In the genomic region with DNA sequence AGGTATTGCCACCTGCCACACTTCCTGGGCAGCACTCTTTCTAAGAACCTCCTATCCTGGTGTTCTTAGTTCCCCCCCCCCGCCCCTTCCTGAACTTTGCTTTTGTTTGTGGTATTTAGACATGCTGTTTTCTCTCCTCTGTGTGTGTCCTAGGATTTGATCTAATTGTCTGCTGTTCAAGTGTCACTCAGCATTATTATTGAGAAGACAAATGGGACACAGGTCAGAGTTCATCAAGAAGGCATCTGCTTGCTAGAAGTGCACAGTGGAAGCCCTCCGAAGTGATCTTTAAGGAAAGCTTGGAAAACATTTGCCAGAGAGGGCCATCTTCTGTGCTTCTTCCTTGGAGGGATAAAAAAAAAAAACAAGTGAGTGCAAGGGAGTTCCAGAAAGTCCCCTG, we compare ENCODE assay signal across 14 mouse cellular contexts. TPM values are rescaled to one million over a fixed set of nuclear protein-coding genes. Genes with fewer than 3 reads are reported as not detected.
DNase-seq lines count a peak whose midpoint lies in the region; ATAC-seq lines count a peak whose summit lies in the region.
"Had no signal": no experiment of that assay in that cellular context is flagged by ENCODE, and none has a peak within 500 bp of the region (broad histone marks: within the 10 kb centered on the region; RNA-seq: fewer than 3 reads in every experiment).

No protein-coding gene starts in this region.

- no peaks in the 10 kb centered on the region for H3K36me3 ChIP-seq in kidney, embryonic 15.5 days
- H3K36me3 ChIP-seq in hindbrain, embryonic 13.5 days, result no peaks in the 10 kb centered on the region
- no peaks in the 10 kb centered on the region for H3K36me3 ChIP-seq in neural tube, embryonic 12.5 days

- no peak for DNase-seq in kidney, adult 8-10 months
- DNase-seq in embryo, embryonic 11 days, result peak; percentile 41
- DNase-seq in cerebellum, adult 18-20 months, result no peak
- DNase-seq: cerebellum, adult 8-10 months; gastrocnemius, adult 2 months; kidney, postnatal 4 days; layer of hippocampus, postnatal 36 days; liver, postnatal 0 days; thymus, postnatal 4 days had no signal

- peak overlapping the region; percentile 75; the same call in 1 of the 2 replicates for H3K27ac ChIP-seq in kidney, embryonic 15.5 days
- H3K27ac ChIP-seq in hindbrain, embryonic 13.5 days, result no peak overlapping the region
- no peak overlapping the region for H3K27ac ChIP-seq in neural tube, embryonic 12.5 days
- H3K27ac ChIP-seq: gastrocnemius, adult 2 months had no signal

- H3K4me3 ChIP-seq in kidney, embryonic 15.5 days (replicated peaks), result no peak overlapping the region
- H3K4me3 ChIP-seq in hindbrain, embryonic 13.5 days, result no peak overlapping the region; the same call in 1 of the 2 replicates
- H3K4me3 ChIP-seq in neural tube, embryonic 12.5 days, result no peak overlapping the region
- H3K4me3 ChIP-seq: megakaryocyte, embryonic 14.5 days had no signal

- peaks cover 19% of the 10 kb centered on the region for H3K4me1 ChIP-seq in kidney, embryonic 15.5 days
- H3K4me1 ChIP-seq in hindbrain, embryonic 13.5 days (replicated peaks), result peaks cover 39% of the 10 kb centered on the region
- H3K4me1 ChIP-seq in neural tube, embryonic 12.5 days, result peaks cover 30% of the 10 kb centered on the region

- H3K4me2 ChIP-seq in kidney, embryonic 15.5 days, result peak overlapping the region; percentile 97; the same call in 1 of the 2 replicates
- peak overlapping the region; percentile 72 for H3K4me2 ChIP-seq in hindbrain, embryonic 13.5 days
- H3K4me2 ChIP-seq in neural tube, embryonic 12.5 days (replicated peaks), result peak overlapping the region; percentile 77

- no peak for ATAC-seq in kidney, embryonic 15.5 days (replicated peaks; ENCODE audit: low FRiP score)
- no peak for ATAC-seq in hindbrain, embryonic 13.5 days (ENCODE audit: low FRiP score)
- no peak for ATAC-seq in neural tube, embryonic 12.5 days (ENCODE audit: low FRiP score, low read depth)
- no peak for ATAC-seq in cerebellum, adult (ENCODE audit: insufficient number of reproducible peaks, low FRiP score, low TSS enrichment)
- ATAC-seq: liver, postnatal 0 days had no signal

- WGBS in kidney, embryonic 15.5 days, result 36% methylated on average over 2 of the region's 2 CpGs
- 7% methylated on average over 2 of the region's 2 CpGs for WGBS in hindbrain, embryonic 13.5 days
- WGBS in neural tube, embryonic 12.5 days, result 3% methylated on average over 2 of the region's 2 CpGs

- H3K9ac ChIP-seq in kidney, embryonic 15.5 days, result no peak overlapping the region
- no peak overlapping the region; the same call in 1 of the 2 replicates for H3K9ac ChIP-seq in hindbrain, embryonic 13.5 days
- no peak overlapping the region for H3K9ac ChIP-seq in neural tube, embryonic 12.5 days
- H3K9ac ChIP-seq: liver, postnatal 0 days had no signal

- H3K9me3 ChIP-seq in kidney, embryonic 15.5 days (replicated peaks), result no peaks in the 10 kb centered on the region
- no peaks in the 10 kb centered on the region for H3K9me3 ChIP-seq in hindbrain, embryonic 13.5 days
- H3K9me3 ChIP-seq in neural tube, embryonic 12.5 days, result no peaks in the 10 kb centered on the region

- H3K27me3 ChIP-seq in kidney, embryonic 15.5 days, result peaks cover 29% of the 10 kb centered on the region
- H3K27me3 ChIP-seq in hindbrain, embryonic 13.5 days, result peaks cover 8% of the 10 kb centered on the region; the same call in 1 of the 2 replicates
- no peaks in the 10 kb centered on the region for H3K27me3 ChIP-seq in neural tube, embryonic 12.5 days (replicated peaks)

RNA-seq across cellular contexts. Expression of a gene that starts 1.2 kb away (rescaled TPM):
- polyA plus RNA-seq in kidney, embryonic 15.5 days (2015; fragmentation: Nextera tagmentation; extraction: Ambion mirVana), result 5.0 and 5.6 TPM in 2 replicates
- polyA plus RNA-seq in hindbrain, embryonic 13.5 days (2015; fragmentation: Nextera tagmentation; extraction: Ambion mirVana), result 55.1 and 59.2 TPM in 2 replicates
- polyA plus RNA-seq in neural tube, embryonic 12.5 days (2016; fragmentation: Nextera tagmentation; extraction: Ambion mirVana), result 40.7 and 42.7 TPM in 2 replicates
